Mouse (Mus musculus): ENCODE data around the gene Slc44a1. TPM values are rescaled to one million over a fixed set of nuclear protein-coding genes. Genes with fewer than 3 reads are reported as not detected.

The Slc44a1 gene
- polyA plus RNA-seq, 1 experiment from 2014 or later, result 4.8 TPM

GRCm38 (mm10) chr4:53513276-53514081 lies 73.3 kb downstream of the Slc44a1 start:
- no peaks in the 10 kb centered on the region for H3K27me3 ChIP-seq (replicated peaks; ENCODE audit: control insufficient read depth, insufficient read depth, low read length)
- WGBS, result 69% methylated on average over 11 of the region's 11 CpGs
- no peak overlapping the region for H3K4me2 ChIP-seq (ENCODE audit: low read length)
- no peak overlapping the region for H3K4me3 ChIP-seq (ENCODE audit: low read length)
- H3K27ac ChIP-seq (ENCODE audit: low read depth, low read length), result peak overlapping the region; percentile 85
- no peak for ATAC-seq
- H3K9me3 ChIP-seq (ENCODE audit: control insufficient read depth, low read length), result no peaks in the 10 kb centered on the region
- H3K4me1 ChIP-seq (ENCODE audit: control insufficient read depth, insufficient read depth, low read depth, low read length), result peaks cover 27% of the 10 kb centered on the region
- no peak overlapping the region for H3K9ac ChIP-seq (ENCODE audit: low read depth, low read length)
- H3K36me3 ChIP-seq (ENCODE audit: control insufficient read depth, insufficient read depth, low read length), result no peaks in the 10 kb centered on the region

DNA sequence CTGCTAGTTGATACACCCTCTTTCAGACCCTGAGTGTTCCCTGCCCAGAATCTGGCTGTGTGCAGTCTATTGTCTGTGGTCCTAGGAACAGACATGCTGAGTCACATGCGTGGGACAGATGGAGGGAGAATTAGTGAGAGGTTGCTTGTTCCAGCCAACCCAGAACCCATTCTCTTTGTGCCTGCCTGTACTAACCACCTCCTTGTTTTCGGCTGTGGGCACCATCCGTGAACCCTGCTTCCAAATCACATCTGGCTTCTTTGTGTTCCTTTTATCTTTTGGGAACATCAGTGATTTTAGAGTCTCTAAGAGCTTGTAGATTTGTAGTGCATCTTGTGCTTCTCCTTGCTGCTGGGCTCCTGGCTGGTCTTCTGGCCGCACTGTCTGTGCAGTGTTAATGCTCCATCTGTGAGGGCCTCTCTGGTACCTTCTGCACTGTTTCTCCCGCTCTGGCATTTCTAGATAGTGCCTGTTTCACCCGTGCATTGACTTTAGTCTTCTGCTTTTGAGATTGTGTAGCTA lies 75.9 kb downstream of the Slc44a1 start:
- ATAC-seq, result peak; percentile 62
- H3K9ac ChIP-seq (ENCODE audit: low read depth, low read length), result no peak overlapping the region
- no peak overlapping the region for H3K4me3 ChIP-seq (ENCODE audit: low read length)
- H3K27ac ChIP-seq (ENCODE audit: low read depth, low read length), result peak overlapping the region; percentile 42; the same call in 1 of the 2 replicates
- H3K4me2 ChIP-seq (ENCODE audit: low read length), result no peak overlapping the region
- no peaks in the 10 kb centered on the region for H3K27me3 ChIP-seq (replicated peaks; ENCODE audit: control insufficient read depth, insufficient read depth, low read length)
- 55% methylated on average over 6 of the region's 6 CpGs for WGBS
- peaks cover 27% of the 10 kb centered on the region for H3K4me1 ChIP-seq (ENCODE audit: control insufficient read depth, insufficient read depth, low read depth, low read length)
- H3K9me3 ChIP-seq (ENCODE audit: control insufficient read depth, low read length), result no peaks in the 10 kb centered on the region
- H3K36me3 ChIP-seq (ENCODE audit: control insufficient read depth, insufficient read depth, low read length), result no peaks in the 10 kb centered on the region

DNA sequence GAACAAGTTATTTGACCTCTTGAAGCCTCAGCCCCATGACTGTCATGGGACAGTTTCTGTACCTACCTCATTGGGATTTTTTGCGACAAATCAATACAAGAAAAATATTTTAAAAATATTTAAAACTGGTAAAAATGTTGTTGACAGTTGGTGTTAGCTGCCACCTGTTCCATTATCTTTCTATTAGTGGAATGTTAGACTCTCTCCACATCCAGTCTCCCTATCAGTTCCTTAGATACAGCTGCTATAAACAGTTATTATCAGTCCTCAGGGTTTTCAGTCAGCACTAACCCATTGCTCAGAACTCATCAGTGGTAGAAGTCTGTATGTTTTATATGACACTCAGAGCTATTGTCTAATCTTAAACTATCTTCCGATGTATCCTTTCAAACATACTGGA lies 79.2 kb downstream of the Slc44a1 start:
- Histone ChIP-seq H3K36me3 (ENCODE audit: control insufficient read depth, insufficient read depth, low read length) (no peaks in the 10 kb centered on the region), H3K27me3 (replicated peaks; ENCODE audit: control insufficient read depth, insufficient read depth, low read length) (no peaks in the 10 kb centered on the region), H3K27ac (ENCODE audit: low read depth, low read length) (no peak overlapping the region), H3K9ac (ENCODE audit: low read depth, low read length) (no peak overlapping the region), H3K4me2 (ENCODE audit: low read length) (no peak overlapping the region), H3K9me3 (ENCODE audit: control insufficient read depth, low read length) (no peaks in the 10 kb centered on the region), H3K4me1 (ENCODE audit: control insufficient read depth, insufficient read depth, low read depth, low read length) (peaks cover 5% of the 10 kb centered on the region; the same call in 1 of the 2 replicates), H3K4me3 (ENCODE audit: low read length) (no peak overlapping the region)
- no peak for ATAC-seq
- 100% methylated on average over 2 of the region's 2 CpGs for WGBS

- Histone ChIP-seq H3K27ac (ENCODE audit: low read depth, low read length) (no peak overlapping the region), H3K4me2 (ENCODE audit: low read length) (no peak overlapping the region), H3K9ac (ENCODE audit: low read depth, low read length) (no peak overlapping the region), H3K9me3 (ENCODE audit: control insufficient read depth, low read length) (no peaks in the 10 kb centered on the region), H3K27me3 (replicated peaks; ENCODE audit: control insufficient read depth, insufficient read depth, low read length) (no peaks in the 10 kb centered on the region), H3K4me1 (ENCODE audit: control insufficient read depth, insufficient read depth, low read depth, low read length) (no peaks in the 10 kb centered on the region), H3K36me3 (ENCODE audit: control insufficient read depth, insufficient read depth, low read length) (no peaks in the 10 kb centered on the region), H3K4me3 (ENCODE audit: low read length) (no peak overlapping the region)
- 89% methylated on average over 8 of the region's 8 CpGs for WGBS
- ATAC-seq, result no peak
Observed at GRCm38 (mm10) chr4:53521028-53521427, 80.8 kb downstream of the Slc44a1 start.

DNA sequence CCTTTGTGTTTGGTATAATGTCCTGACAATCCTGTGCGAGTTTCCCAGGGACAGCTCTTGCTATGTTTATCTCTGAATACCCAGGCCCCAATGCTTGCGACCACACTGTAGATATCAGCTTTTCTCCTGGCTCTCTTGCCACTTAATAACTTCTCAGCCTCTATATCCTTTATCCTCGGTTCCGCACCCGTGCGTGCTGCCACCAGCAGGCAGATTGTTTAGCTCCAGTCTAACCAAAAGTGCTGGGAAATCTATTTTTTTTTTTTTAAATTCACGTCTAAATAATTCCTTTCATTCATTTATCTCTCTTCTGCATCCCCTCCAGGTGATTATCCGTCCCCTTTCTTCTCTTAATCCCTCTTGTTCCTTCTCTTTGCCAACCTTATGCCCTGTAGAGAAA lies 82.4 kb downstream of the Slc44a1 start:
- Histone ChIP-seq H3K36me3 (ENCODE audit: control insufficient read depth, insufficient read depth, low read length) (no peaks in the 10 kb centered on the region), H3K9me3 (ENCODE audit: control insufficient read depth, low read length) (no peaks in the 10 kb centered on the region), H3K4me2 (ENCODE audit: low read length) (no peak overlapping the region), H3K27me3 (replicated peaks; ENCODE audit: control insufficient read depth, insufficient read depth, low read length) (no peaks in the 10 kb centered on the region), H3K4me1 (ENCODE audit: control insufficient read depth, insufficient read depth, low read depth, low read length) (no peaks in the 10 kb centered on the region), H3K4me3 (ENCODE audit: low read length) (no peak overlapping the region), H3K9ac (ENCODE audit: low read depth, low read length) (no peak overlapping the region), H3K27ac (ENCODE audit: low read depth, low read length) (no peak overlapping the region)
- WGBS, result 77% methylated on average over 8 of the region's 8 CpGs
- no peak for ATAC-seq

DNA sequence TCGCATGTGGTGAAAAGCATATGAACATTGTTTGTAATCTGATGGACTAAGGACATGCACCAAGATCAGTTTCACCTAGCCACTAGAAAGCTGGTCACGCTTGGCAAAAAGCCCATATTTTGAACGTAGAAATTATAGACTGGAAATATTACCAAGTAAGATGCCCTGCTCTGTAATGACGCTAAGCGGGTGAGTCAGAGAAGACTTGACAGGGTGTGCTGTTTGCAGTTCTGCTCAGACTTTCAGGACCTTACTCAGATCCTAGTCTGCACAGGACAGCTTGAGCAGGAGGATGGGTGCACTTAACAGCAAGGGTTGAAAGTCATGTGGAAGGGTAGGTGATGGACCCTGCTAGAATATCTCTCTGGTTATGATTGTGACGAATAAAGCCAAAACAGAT lies 85.3 kb downstream of the Slc44a1 start:
- ATAC-seq, result no peak
- Histone ChIP-seq H3K36me3 (ENCODE audit: control insufficient read depth, insufficient read depth, low read length) (peaks cover 2% of the 10 kb centered on the region; the same call in 1 of the 2 replicates), H3K4me2 (ENCODE audit: low read length) (no peak overlapping the region), H3K4me1 (ENCODE audit: control insufficient read depth, insufficient read depth, low read depth, low read length) (no peaks in the 10 kb centered on the region), H3K4me3 (ENCODE audit: low read length) (no peak overlapping the region), H3K9me3 (ENCODE audit: control insufficient read depth, low read length) (no peaks in the 10 kb centered on the region), H3K9ac (ENCODE audit: low read depth, low read length) (no peak overlapping the region), H3K27me3 (replicated peaks; ENCODE audit: control insufficient read depth, insufficient read depth, low read length) (no peaks in the 10 kb centered on the region), H3K27ac (ENCODE audit: low read depth, low read length) (no peak overlapping the region)
- 89% methylated on average over 6 of the region's 6 CpGs for WGBS

DNA sequence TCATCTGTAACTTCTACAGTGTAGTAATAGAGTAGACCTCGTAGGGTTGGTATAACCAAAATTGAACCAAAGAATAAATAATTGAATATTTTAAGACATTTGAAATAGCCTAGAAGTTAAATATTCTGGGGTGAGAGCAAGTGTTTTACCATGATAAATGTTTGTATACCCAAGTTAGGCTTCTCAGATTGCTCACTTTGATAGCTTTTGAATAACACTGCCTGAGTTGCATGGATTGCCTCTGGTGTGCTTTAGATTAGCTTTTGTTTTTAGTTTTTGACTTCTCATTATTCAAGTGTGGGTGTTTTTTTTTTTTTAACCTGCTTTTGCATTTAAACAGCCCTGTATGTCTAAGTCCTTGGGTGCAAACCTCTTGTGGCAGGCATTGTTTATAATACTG lies 85.8 kb downstream of the Slc44a1 start:
- WGBS, result 80% methylated on average over 1 of the region's 1 CpGs

GRCm38 (mm10) chr4:53526446-53526845 lies 86.2 kb downstream of the Slc44a1 start:
- no peaks in the 10 kb centered on the region for H3K27me3 ChIP-seq (replicated peaks; ENCODE audit: control insufficient read depth, insufficient read depth, low read length)
- WGBS, result 40% methylated on average over 2 of the region's 2 CpGs
- no peak overlapping the region for H3K4me3 ChIP-seq (ENCODE audit: low read length)
- no peak overlapping the region for H3K9ac ChIP-seq (ENCODE audit: low read depth, low read length)
- ATAC-seq, result no peak
- no peaks in the 10 kb centered on the region for H3K4me1 ChIP-seq (ENCODE audit: control insufficient read depth, insufficient read depth, low read depth, low read length)
- H3K27ac ChIP-seq (ENCODE audit: low read depth, low read length), result no peak overlapping the region
- no peaks in the 10 kb centered on the region for H3K9me3 ChIP-seq (ENCODE audit: control insufficient read depth, low read length)
- H3K36me3 ChIP-seq (ENCODE audit: control insufficient read depth, insufficient read depth, low read length), result peaks cover 2% of the 10 kb centered on the region; the same call in 1 of the 2 replicates
- H3K4me2 ChIP-seq (ENCODE audit: low read length), result no peak overlapping the region

More for the DNA sequence above, 85.8 kb downstream of the Slc44a1 start:
- no peak overlapping the region for H3K27ac ChIP-seq (ENCODE audit: low read depth, low read length)
- no peaks in the 10 kb centered on the region for H3K9me3 ChIP-seq (ENCODE audit: control insufficient read depth, low read length)
- no peak overlapping the region for H3K4me2 ChIP-seq (ENCODE audit: low read length)
- ATAC-seq, result no peak
- H3K4me1 ChIP-seq (ENCODE audit: control insufficient read depth, insufficient read depth, low read depth, low read length), result no peaks in the 10 kb centered on the region
- peaks cover 2% of the 10 kb centered on the region; the same call in 1 of the 2 replicates for H3K36me3 ChIP-seq (ENCODE audit: control insufficient read depth, insufficient read depth, low read length)
- no peak overlapping the region for H3K4me3 ChIP-seq (ENCODE audit: low read length)
- H3K9ac ChIP-seq (ENCODE audit: low read depth, low read length), result no peak overlapping the region
- no peaks in the 10 kb centered on the region for H3K27me3 ChIP-seq (replicated peaks; ENCODE audit: control insufficient read depth, insufficient read depth, low read length)

DNA sequence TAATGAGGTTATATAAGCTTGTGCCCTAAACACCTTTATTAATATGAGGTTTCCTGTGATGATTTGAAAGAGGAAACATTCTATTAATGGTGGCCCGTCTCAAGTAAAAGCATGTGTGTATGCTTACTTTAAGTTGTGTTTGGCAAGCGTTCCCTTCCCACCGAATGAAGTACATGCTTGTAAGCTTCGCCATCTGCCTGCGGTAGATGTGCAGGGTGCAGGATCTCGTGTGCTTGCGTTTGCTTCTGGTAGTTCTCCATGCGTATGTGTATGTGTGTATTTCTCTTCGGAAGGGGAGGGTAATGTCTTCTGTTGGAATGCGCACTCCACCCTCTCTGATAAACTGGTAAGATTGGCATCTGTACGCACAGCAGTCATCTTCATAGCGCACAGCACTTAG lies 95.6 kb downstream of the Slc44a1 start:
- Histone ChIP-seq H3K36me3 (ENCODE audit: control insufficient read depth, insufficient read depth, low read length) (no peaks in the 10 kb centered on the region), H3K4me2 (ENCODE audit: low read length) (no peak overlapping the region), H3K4me3 (ENCODE audit: low read length) (no peak overlapping the region), H3K27ac (ENCODE audit: low read depth, low read length) (no peak overlapping the region), H3K4me1 (ENCODE audit: control insufficient read depth, insufficient read depth, low read depth, low read length) (no peaks in the 10 kb centered on the region), H3K9me3 (ENCODE audit: control insufficient read depth, low read length) (no peaks in the 10 kb centered on the region), H3K27me3 (replicated peaks; ENCODE audit: control insufficient read depth, insufficient read depth, low read length) (no peaks in the 10 kb centered on the region), H3K9ac (ENCODE audit: low read depth, low read length) (no peak overlapping the region)
- 93% methylated on average over 12 of the region's 12 CpGs for WGBS
- ATAC-seq, result no peak

All from hindbrain, embryonic 16.5 days (tissue).